Mouse (Mus musculus) regulatory T cell (primary cell): ENCODE data around the gene Ttyh3.

Experiments
- in situ Hi-C: fragments of 300-600 bp; cut with MboI, MseI; formaldehyde crosslinking; loops from one replicate; pipeline ENCODE4 v1.15.1; 2025; ENCODE audit warnings: high pct_unique_total_duplicates

Ttyh3 gene

GRCm38 (mm10) chr5:140652587-140652986, 3.8 kb upstream of the Ttyh3 start:
- in situ Hi-C loops, result no loop called here

- in situ Hi-C loops, result no loop called here
These were observed 2.4 kb upstream of the Ttyh3 start for GRCm38 (mm10) chr5:140651231-140651630.

- in situ Hi-C loops, result loop anchor here (5.0 kb wide), 1 partner anchor 1263 kb away; no protein-coding TSS in a partner anchor
These were observed 1.1 kb upstream of the Ttyh3 start for GRCm38 (mm10) chr5:140649881-140650414.

GRCm38 (mm10) chr5:140649101-140649667, 353 bp upstream of the Ttyh3 start:
- in situ Hi-C loops, result loop anchor here (5.0 kb wide), 1 partner anchor 1262 kb away; no protein-coding TSS in a partner anchor

- in situ Hi-C loops, result loop anchor here (5.0 kb wide), 1 partner anchor 1261 kb away; no protein-coding TSS in a partner anchor
These were observed 861 bp downstream of the Ttyh3 start for GRCm38 (mm10) chr5:140647821-140648518.

GRCm38 (mm10) chr5:140647031-140647760, 1.6 kb downstream of the Ttyh3 start:
- in situ Hi-C loops, result loop anchor here (5.0 kb wide), 1 partner anchor 1260 kb away; no protein-coding TSS in a partner anchor

GRCm38 (mm10) chr5:140646171-140646570, 2.7 kb downstream of the Ttyh3 start:
- in situ Hi-C loops, result loop anchor here (5.0 kb wide), 1 partner anchor 1259 kb away; no protein-coding TSS in a partner anchor

- in situ Hi-C loops, result loop anchor here (5.0 kb wide), 1 partner anchor 1258 kb away; no protein-coding TSS in a partner anchor
These were observed 3.4 kb downstream of the Ttyh3 start for GRCm38 (mm10) chr5:140645454-140645853.

GRCm38 (mm10) chr5:140644702-140645201, 4.1 kb downstream of the Ttyh3 start:
- in situ Hi-C loops, result loop anchor here (5.0 kb wide), 1 partner anchor 1257 kb away; no protein-coding TSS in a partner anchor

GRCm38 (mm10) chr5:140644263-140644662, 4.6 kb downstream of the Ttyh3 start:
- in situ Hi-C loops, result no loop called here

- in situ Hi-C loops, result no loop called here
These were observed 6.8 kb downstream of the Ttyh3 start for GRCm38 (mm10) chr5:140642076-140642475.

- in situ Hi-C loops, result no loop called here
These were observed 7.4 kb downstream of the Ttyh3 start for GRCm38 (mm10) chr5:140641254-140641928.

- in situ Hi-C loops, result no loop called here
These were observed 8.0 kb downstream of the Ttyh3 start for GRCm38 (mm10) chr5:140640812-140641211.

- in situ Hi-C loops, result no loop called here
These were observed 9.0 kb downstream of the Ttyh3 start for GRCm38 (mm10) chr5:140639871-140640270.

GRCm38 (mm10) chr5:140639312-140639711, 9.5 kb downstream of the Ttyh3 start:
- in situ Hi-C loops, result no loop called here

GRCm38 (mm10) chr5:140638484-140638883, 10.3 kb downstream of the Ttyh3 start:
- in situ Hi-C loops, result no loop called here

GRCm38 (mm10) chr5:140637989-140638388, 10.8 kb downstream of the Ttyh3 start:
- in situ Hi-C loops, result no loop called here

- in situ Hi-C loops, result no loop called here
These were observed 11.8 kb downstream of the Ttyh3 start for GRCm38 (mm10) chr5:140637058-140637410.

GRCm38 (mm10) chr5:140636316-140637057, 12.3 kb downstream of the Ttyh3 start:
- in situ Hi-C loops, result no loop called here
